Mouse (Mus musculus) brain, embryonic 14.5 days (tissue): Measurements from ENCODE around the gene Smim14.

Experiments
- CTCF ChIP-seq: fragments of 200-500 bp; IDR thresholded peaks from 2 replicates; pipeline ENCODE4 v1.5.1; 2012; ENCODE audit warnings: inconsistent platforms, mild to moderate bottlenecking, moderate library complexity, borderline replicate concordance; ENCODE audit not compliant: insufficient read depth, insufficient read length; ENCODE audit errors: extremely low read depth
- POLR2A ChIP-seq: fragments of 200-500 bp; IDR thresholded peaks from 2 replicates; pipeline ENCODE4 v1.6.1; 2012; ENCODE audit warnings: mild to moderate bottlenecking, inconsistent platforms, borderline replicate concordance; ENCODE audit not compliant: poor library complexity, insufficient read depth, insufficient read length, severe bottlenecking; ENCODE audit errors: extremely low read depth

GRCm38 (mm10) chr5:65536751-65537419, at the start of gene Smim14, which contains the start of gene Ube2k:
- peak; percentile 95 for TF ChIP-seq POLR2A
- TF ChIP-seq CTCF, result no peak
